Mouse (Mus musculus) induced T-regulatory cell, adult 2 months (primary cell): Measurements from ENCODE around the gene Nxf1.

Experiments
- DNase-seq: peaks from one replicate; pipeline ENCODE4 v3.0.0-alpha.2; 2012; ENCODE audit warnings: low read depth

The Nxf1 gene

GRCm38 (mm10) chr19:8819596-8820423, 62.9 kb downstream of the Nxf1 start, which contains the start of gene Hnrnpul2:
TSS of gene Hnrnpul2 (plus strand) at chr19:8820010.
- peak; percentile 99 for DNase-seq
